Mouse (Mus musculus): ENCODE measurements at regions not wholly inside any gene's neighbourhood (a gene's known extent, or its start where the extent isn't known, plus 50 kb on each side); places are given as distances from the start of the nearest gene placed in this dataset.

GRCm38 (mm10) chr7:117912453-117912852 lies 203.5 kb downstream of the Rps15a start:
- no peak for TF ChIP-seq CTCF (conservative IDR thresholded peaks at IDR 0.05; ENCODE audit: insufficient read depth, insufficient read length, low read depth, low read length)
- TF ChIP-seq POLR2A (IDR thresholded peaks at IDR 0.05; ENCODE audit: low read depth, low read length) = no peak

Data from kidney, adult 2 months (tissue).